Mouse (Mus musculus) embryo, embryonic 10 days (tissue): Measurements from ENCODE around the gene Chchd1.

Experiments
- DNase-seq: peaks from one replicate; pipeline ENCODE4 v3.0.0-alpha.2; 2015; ENCODE audit warnings: low spot score

The Chchd1 gene

DNA sequence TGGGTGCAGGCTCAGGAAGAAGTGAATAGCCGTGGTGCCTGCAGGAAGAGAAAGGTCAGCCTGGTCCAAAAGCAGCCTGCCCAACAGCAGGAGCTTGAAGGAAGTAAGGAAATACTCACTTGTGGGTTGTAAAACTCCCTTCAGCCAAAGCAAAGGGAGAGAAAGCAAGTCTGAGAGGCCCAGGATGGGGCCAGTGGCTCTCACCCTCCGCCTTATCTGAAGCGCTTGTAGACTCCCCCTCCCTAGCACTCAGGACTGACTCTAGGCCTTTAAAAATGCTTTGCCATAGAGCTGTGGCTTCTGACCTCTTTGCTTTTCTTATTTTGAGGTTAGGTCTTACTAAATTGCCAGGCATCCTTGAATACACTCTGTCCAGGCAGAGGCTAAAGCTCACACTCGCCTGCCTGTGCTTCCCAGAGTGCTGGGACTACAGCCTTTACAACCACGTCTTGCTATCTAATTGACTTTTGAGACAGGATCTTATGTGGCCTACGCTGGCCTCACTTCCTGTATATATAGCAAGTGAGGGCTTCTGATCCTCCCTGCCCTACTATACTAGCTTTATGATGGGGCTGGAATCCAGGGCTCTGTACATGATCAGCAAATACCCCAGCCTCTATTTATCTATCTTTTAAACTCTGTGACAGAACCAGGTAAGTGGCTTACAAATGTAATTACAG lies 23.0 kb downstream of the Chchd1 start:
- DNase-seq = no peak

DNA sequence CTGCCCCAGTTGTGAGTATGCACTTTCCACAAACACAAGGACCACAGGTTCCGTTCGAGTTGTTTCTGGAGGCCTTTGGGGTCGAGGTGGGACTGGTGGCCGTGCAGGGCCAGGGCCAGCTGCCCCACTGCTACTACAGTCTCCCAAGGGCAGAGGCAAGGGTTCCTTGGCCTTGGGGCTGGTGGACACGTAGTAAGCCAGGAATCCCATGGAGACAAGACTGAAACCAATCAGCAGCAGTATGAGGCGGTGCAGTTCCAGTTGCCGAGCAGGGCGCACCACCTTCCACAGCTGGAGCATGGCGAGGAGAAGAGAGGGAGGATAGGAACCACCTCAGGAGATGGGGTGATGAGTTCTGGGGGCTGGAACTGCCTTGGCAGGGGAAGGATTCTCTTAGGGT lies 27.1 kb downstream of the Chchd1 start:
- DNase-seq = no peak

DNA sequence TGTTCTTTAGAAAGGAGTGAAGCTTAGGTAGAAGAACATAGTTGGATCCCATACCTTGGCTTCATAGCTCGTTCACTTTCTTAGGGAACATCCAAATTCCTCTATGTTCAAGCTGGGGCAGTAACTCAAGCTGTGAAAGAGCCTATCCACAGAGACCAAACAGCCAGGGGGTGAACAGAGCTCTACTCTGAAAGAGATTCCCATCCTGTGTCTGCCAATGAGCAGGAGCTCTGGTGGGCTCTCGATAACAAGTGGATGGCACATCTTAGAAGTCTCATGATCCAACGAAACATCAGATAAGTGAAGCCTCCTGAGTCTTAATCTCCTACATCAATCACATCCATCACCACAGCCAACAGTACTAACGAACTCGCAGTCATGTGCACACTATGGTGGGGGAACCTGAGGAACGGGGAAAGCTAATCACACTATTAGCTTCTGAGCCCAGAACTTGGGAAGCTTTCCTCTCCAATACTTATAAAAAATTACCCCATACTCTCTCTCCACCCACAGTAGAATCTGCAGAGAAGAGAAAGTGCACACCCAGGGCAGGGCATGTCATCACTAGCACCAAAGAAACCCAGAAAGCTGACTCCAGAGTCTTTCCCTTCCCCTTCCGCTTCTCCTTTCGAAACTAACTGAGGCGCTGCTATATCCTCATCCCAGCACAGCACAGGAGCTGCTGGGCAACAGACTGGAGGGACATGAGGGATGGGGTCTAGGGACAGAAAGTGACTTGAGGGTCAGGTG lies 28.2 kb downstream of the Chchd1 start:
- DNase-seq = no peak

DNA sequence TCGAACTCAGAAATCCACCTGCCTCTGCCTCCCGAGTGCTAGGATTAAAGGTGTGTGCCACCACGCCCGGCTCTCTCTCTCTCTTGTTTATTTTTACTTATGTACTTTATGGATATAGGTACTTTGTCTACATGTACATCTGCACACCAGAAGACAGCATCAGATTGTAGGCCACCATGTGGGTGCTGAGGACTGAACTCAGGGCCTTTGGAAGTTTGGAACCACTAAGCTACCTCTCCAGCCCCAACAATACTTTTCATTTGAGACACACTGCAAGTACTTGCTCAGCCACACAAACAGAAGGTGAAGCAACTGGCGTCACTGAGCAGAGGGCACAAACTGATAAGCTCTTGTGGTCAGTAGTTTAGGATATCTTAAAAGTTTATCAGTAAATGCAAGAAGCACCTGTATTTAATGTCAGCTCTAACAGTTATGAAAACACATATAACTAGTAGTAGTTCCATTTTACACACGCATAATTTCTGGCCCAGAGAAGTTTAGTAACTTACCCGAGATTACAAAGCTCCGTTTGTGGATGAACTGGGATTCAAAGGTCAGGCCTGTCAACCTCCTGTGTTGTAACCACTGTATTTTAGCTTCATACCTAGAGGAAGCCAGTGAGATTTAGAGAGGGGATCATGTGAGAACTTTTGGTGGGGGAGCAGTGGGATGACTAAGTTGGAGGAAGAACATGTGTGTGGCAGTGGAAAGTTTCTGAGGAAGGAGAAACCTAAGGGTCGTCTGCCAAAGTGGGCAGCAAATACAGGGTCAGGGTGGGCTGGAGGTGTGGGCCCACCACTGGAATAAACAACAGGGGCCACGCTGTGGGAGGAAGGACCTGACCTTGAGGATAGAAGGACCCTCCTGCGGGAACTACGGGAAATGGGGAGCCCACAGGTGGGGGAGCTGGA lies 30.5 kb downstream of the Chchd1 start:
- DNase-seq = no peak

DNA sequence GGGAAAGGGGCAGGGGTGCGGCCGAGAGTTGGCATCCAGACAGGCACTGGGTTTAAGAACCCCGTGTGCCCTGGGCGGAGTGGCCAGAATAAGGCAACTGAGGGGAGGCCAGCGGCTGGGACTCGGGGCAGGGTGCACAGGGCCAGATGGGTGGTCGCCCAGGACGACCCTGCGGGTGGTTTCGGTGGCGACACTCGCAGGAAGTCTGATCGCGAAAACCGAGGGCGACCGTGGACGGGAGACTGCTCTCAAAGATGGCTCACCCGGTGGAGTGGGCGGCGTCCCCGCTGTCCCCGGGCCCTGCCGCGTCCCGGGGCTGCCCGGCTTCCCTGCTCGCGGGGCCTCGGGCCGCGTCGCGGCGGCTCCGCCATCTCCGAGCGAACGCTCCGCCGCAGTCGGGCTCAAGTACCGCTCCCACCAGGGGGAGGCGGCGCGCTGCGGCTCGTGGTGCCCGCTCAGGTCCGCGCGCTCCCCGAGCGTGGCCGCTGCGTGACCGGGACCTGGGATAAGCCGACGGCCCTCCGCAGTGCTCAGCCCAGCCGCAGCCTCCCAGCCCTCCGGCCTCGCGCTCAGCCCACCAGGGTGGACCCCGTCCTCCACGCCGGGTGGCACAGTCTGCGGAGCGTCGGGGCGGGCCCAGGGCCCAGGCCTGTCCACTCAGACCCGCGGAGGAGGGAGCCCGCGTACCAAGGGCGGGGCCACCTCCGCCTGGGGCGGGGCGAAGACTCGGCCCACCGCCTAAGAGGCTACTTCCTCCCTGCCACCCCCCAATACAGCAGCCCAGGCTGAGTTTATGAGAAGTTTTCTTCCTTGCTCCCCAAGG lies 31.4 kb downstream of the Chchd1 start, which contains the start of gene Ndst2:
Ndst2 (minus strand) TSS at position 611 of the 823 bp plus-strand sequence.
- DNase-seq = peak; percentile 93

DNA sequence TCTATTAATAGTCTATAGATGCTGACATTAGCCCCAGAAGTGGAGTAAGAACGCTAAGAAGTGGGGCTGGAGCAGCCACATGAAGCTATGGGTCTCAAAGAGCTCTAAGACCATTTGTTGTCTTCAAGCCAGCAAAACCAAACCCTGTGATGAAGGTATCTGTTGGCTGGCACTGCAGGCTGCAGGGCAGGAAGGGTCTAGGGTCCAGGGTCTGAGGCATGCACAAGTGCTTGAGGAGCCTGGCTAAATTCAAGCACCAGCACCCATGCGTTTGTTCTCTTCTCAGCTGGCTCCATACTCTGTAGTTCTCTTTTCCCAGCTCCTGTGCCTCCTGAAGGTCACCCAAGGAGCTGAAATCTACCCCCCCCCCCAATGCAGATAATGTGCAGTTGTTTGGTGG lies 32.2 kb downstream of the Chchd1 start:
- no peak for DNase-seq

DNA sequence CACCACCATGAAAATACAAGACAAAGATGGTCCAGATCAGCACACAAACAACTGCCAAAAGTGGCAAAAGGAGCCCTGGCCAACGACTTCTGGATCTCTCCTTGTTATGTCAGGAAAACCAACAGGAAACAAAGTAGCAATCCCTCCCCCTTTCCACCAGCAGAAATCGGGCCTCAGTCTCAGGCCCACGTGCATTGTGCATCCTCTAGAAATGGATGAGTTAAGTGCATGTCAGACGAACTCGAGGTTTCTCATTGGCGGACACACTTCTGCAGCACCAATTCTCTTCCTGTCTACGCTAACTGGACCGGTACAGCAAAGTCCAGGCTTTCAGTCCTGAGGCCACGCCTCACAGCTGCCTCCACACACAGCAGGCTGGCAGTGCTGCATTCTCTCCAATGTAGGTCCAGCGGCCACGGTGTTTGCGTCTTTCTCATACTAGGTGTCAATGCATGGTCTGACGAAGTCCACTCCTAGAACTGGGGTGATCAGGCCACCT lies 33.1 kb downstream of the Chchd1 start:
- DNase-seq = no peak

DNA sequence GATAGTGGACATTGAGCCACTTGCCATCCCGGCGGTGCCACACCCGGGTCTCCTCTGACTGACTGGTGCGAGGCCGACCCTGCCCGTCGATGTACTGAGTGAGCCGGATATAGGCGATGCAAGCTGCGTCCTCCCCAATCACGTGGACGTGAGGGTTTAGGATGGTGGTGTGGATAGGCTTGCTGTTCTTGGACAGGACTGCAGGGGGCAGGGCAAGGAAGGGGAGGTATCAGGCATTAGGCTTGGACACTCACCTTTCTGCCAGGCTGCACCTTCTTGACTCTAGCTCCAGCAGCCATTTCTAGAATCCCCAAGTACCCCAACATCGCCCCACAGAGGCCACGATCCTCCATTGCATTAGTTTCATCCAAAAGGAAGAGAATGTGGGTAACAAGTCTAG lies 34.5 kb downstream of the Chchd1 start:
- peak; percentile 65 for DNase-seq

DNA sequence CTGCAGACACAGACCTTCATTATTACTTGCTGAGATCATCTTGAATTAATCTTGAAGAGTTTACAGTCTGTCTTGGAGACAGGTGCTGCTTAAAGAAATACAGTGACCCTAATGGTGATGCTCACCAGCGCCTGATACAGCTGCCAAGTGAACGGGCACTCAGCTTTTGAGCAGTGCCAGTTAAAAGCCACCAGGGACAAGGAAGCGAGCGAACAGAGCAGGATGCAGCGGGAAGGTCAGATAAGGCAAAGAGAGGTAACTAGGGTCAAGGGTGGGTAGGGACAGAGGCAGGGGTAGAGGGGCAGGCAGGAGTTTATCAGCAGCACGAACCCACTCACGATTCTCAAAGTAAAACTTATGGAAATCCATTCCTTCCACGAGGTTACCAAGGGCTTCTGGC lies 35.7 kb downstream of the Chchd1 start:
- no peak for DNase-seq

DNA sequence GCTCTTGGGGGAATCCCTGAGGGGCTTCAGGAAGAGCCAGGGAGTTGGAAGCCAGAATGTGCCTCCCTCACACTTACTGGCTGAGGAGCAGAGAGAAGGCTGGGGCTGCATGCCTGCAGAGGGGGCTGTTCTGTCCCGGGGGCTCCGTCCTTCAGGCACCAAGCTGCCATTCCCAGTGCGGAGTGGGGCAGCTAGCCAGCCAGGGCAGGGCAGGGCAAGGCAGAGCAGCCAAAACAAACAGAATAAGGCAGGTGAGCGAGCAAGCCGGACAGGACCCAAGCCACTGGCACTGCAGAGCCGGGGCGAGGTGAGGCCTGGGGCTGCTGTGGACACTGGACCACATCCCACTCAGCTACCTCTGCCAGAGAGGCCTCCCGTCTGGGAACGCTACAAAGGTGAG lies 38.5 kb downstream of the Chchd1 start:
- no peak for DNase-seq

DNA sequence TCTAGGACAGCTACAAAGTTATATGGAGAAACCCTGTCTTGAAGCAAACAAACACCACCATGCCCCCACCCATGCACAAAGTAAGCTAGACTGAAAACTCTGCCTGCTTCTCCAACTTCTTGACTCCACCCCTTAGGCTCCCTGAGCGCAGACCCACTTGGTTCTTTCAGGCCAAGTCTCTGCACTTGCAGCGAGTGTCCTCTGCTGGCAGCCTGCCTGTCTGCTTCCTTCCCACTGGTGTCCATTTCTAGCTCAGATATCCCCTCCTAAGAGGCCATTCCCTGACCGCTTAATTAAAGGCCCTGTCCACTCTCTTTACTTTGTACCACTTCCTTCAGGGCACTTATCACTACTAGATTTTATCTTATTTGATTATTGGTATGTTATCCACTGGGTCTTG lies 40.8 kb downstream of the Chchd1 start:
- DNase-seq = no peak

DNA sequence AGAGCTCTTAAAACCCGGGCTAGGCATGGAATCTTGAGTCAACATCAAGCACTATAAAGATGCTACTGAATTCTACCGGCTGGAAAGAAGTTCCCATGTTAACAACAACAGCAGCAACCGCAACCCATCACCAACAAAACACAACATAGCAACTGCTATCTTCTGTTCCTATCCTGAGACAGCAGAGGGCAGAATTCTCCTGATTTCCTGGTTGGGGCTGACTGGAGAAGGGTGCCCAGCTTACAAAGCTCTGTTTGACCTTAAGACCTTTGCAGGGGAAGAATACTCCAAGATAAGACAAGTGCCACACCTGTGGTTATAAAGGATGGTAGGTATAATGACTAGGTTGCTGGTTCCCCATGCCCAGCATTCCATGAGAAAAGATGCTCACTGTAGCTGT lies 44.1 kb downstream of the Chchd1 start:
- DNase-seq = no peak

DNA sequence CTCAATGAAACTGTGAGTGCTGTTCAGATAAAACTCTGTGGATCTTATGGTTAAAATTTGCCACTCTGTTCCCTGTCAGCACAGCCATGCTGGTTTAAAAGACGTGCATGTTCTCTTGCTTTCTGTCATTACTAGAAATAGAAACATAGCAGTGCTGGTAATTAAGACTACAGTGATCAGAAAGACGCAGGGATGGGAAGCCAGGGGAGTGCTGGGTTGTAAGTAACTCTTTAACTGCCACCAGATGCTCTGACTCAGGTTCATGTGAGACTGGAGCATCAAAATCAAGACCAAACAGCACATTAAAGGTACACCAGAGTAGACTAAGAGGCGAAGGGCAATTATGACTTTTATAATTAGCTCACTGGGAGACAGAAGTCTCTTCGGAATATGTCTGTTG lies 45.6 kb downstream of the Chchd1 start:
- DNase-seq = no peak

DNA sequence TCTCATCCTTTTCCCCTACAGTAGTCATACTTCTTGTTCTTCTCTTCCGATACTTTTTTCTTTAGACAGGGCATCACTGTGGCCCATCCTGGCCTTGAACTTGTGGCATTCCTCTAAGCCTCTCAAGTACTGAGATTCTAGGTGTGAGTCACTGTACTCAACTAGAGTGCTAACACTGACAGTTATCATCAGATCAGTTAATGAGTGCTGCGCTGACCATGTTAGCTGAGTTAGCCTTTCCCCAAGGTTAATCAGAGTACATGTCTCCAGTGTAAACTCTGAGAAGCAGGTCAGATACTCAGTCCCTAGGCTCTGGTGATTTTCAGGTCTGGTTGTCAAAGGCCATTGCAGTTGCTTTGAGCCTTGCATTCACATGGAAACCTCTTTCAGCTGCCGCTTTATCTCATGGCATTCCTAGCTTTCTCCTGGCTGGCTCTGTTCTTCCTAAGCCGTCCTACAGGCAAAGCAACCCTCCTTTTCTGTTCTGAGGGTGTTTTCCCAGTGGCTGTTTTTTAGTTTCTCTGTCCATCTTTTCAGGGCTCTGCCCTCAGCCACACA lies 46.8 kb downstream of the Chchd1 start:
- DNase-seq = no peak

DNA sequence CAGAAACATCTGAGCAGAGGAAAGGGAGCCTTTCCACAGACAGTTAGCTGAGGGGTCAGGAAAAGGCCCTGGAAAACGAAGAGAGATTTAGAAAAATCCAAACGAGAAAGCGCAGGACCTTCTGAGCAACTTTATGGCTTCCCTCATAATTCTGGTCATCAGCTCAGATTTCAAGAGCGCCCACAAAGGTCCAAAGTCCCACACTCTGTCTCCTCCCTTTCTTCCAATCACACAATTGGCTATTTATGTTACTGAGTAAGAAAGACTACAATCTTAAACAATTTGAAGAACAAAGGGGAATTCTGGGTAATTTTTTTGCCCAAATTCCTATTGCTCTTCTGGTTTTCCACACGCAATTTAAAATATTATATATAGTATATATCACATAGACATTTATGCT lies 47.7 kb downstream of the Chchd1 start:
- no peak for DNase-seq

DNA sequence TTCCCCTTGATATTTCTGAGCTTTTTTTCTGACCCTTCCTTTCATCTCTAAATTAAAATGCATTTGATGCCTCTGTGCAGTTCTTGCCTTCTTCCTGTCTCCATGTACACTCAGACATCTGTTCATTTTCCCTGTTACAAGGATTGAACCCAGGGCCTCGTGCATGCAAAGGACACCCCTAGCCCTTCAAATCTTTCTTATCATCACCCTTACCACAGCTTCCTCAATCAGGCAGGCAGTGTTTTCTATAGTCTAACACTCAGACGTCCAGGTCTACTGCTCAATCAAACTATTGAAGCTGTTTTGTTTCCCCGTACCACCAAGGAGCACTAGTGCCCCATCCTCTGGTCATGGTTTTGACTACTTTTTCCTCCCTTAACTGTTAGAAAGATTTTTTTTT lies 51.0 kb downstream of the Chchd1 start:
- DNase-seq = no peak
